Mouse (Mus musculus) MEL (cell line): ENCODE data around the gene Arpp21. TPM values are rescaled to one million over a fixed set of nuclear protein-coding genes. Genes with fewer than 3 reads are reported as not detected.

ENCODE experiments used
- DNase-seq: peaks from one replicate; pipeline ENCODE4 v3.0.0; 2011; ENCODE audit warnings: low read depth, low spot score
- H3K27ac ChIP-seq: 2 replicates; pipeline ENCODE4 v1.5.1; 2012; ENCODE audit warnings: low read depth, mild to moderate bottlenecking, control low read depth, low read length, moderate library complexity; ENCODE audit not compliant: control insufficient read depth
- H3K27me3 ChIP-seq, 2 experiments: fragments of 150-350 bp in 1 of 2; sonication (generic) in 1 of 2; 2 replicates each; pipeline ENCODE4 v1.6.1; 2012; ENCODE audit warnings: low read length in 2 of 2, mild to moderate bottlenecking in 2 of 2, improper control_type of control experiment in 1 of 2, moderate library complexity in 1 of 2; ENCODE audit not compliant: insufficient read depth in 2 of 2, control insufficient read depth in 1 of 2
- H3K36me3 ChIP-seq, 2 experiments: 2 replicates each; pipeline ENCODE4 v1.6.1; 2012 to 2014; ENCODE audit warnings: low read length in 2 of 2, improper control_type of control experiment in 1 of 2, inconsistent platforms in 1 of 2, mild to moderate bottlenecking in 1 of 2; ENCODE audit not compliant: insufficient read depth in 2 of 2, control insufficient read depth in 1 of 2
- H3K4me1 ChIP-seq, 2 experiments: fragments of 150-350 bp in 1 of 2; sonication (generic) in 1 of 2; 2 replicates each; pipeline ENCODE4 v1.6.1; 2012; ENCODE audit warnings: low read length in 2 of 2, improper control_type of control experiment in 1 of 2, mild to moderate bottlenecking in 1 of 2; ENCODE audit not compliant: insufficient read depth in 2 of 2, control insufficient read depth in 1 of 2
- H3K4me3 ChIP-seq, 2 experiments: fragments of 150-350 bp in 1 of 2; sonication (generic) in 1 of 2; 2 replicates each; pipeline ENCODE4 v1.5.1; 2012; ENCODE audit warnings: low read depth in 2 of 2, low read length in 2 of 2, mild to moderate bottlenecking in 2 of 2, moderate library complexity in 2 of 2, control low read depth in 1 of 2, improper control_type of control experiment in 1 of 2; ENCODE audit not compliant: control insufficient read depth in 1 of 2, insufficient read depth in 1 of 2
- H3K79me2 ChIP-seq: 2 replicates; pipeline ENCODE4 v1.6.1; 2012; ENCODE audit warnings: mild to moderate bottlenecking, low read length, moderate library complexity; ENCODE audit not compliant: control insufficient read depth, poor library complexity, insufficient read depth
- H3K9ac ChIP-seq: 2 replicates; pipeline ENCODE4 v1.6.1; 2012; ENCODE audit warnings: low read depth, mild to moderate bottlenecking, control low read depth, low read length, moderate library complexity; ENCODE audit not compliant: control insufficient read depth, poor library complexity, severe bottlenecking
- H3K9me3 ChIP-seq: fragments of 150-350 bp; sonication (generic); replicated peaks from 2 replicates; pipeline ENCODE4 v1.6.1; 2012; ENCODE audit warnings: mild to moderate bottlenecking, low read length, improper control_type of control experiment, moderate library complexity; ENCODE audit not compliant: insufficient read depth
- CHD1 ChIP-seq: IDR thresholded peaks from 2 replicates; pipeline ENCODE4 v1.6.1; 2012; ENCODE audit warnings: low read depth, mild to moderate bottlenecking, inconsistent platforms, low read length, improper control_type of control experiment
- CHD2 ChIP-seq: IDR thresholded peaks from 2 replicates; pipeline ENCODE4 v1.6.1; 2011; ENCODE audit warnings: low read length, improper control_type of control experiment
- E2F4 ChIP-seq: IDR thresholded peaks from 2 replicates; pipeline ENCODE4 v1.6.1; 2011; ENCODE audit warnings: low read depth, low read length, improper control_type of control experiment, borderline replicate concordance
- EP300 ChIP-seq, 2 experiments: IDR thresholded peaks; 2 replicates each; pipeline ENCODE4 v1.6.1; 2011; ENCODE audit warnings: improper control_type of control experiment in 2 of 2, low read length in 2 of 2, low read depth in 1 of 2, mild to moderate bottlenecking in 1 of 2
- ETS1 ChIP-seq: IDR thresholded peaks from 2 replicates; pipeline ENCODE4 v1.6.1; 2012; ENCODE audit warnings: low read depth, mild to moderate bottlenecking, inconsistent platforms, low read length, improper control_type of control experiment, moderate library complexity
- GABPA ChIP-seq: IDR thresholded peaks from 2 replicates; pipeline ENCODE4 v1.6.1; 2012; ENCODE audit warnings: low read depth, mild to moderate bottlenecking, inconsistent platforms, low read length, improper control_type of control experiment, moderate library complexity
- JUND ChIP-seq: IDR thresholded peaks from 2 replicates; pipeline ENCODE4 v1.6.1; 2011; ENCODE audit warnings: low read depth, mild to moderate bottlenecking, improper control_type of control experiment, low read length
- KAT2A ChIP-seq: conservative IDR thresholded peaks from 2 replicates; pipeline ENCODE4 v1.6.1; 2012; ENCODE audit warnings: low read depth, low read length, improper control_type of control experiment, inconsistent platforms
- MXI1 ChIP-seq: IDR thresholded peaks from 2 replicates; pipeline ENCODE4 v1.6.1; 2011; ENCODE audit warnings: mild to moderate bottlenecking, low read depth, low read length, improper control_type of control experiment
- MYC ChIP-seq: IDR thresholded peaks from 2 replicates; pipeline ENCODE4 v1.6.1; 2011; ENCODE audit warnings: low read depth, mild to moderate bottlenecking, low read length, improper control_type of control experiment, moderate library complexity
- NELFE ChIP-seq: IDR thresholded peaks from 2 replicates; pipeline ENCODE4 v1.6.1; 2011; ENCODE audit warnings: low read depth, low read length, improper control_type of control experiment
- NRF1 ChIP-seq: IDR thresholded peaks from 2 replicates; pipeline ENCODE4 v1.6.1; 2014; ENCODE audit warnings: low read depth, mild to moderate bottlenecking, inconsistent platforms, low read length, improper control_type of control experiment, moderate library complexity; ENCODE audit not compliant: poor library complexity, insufficient read depth, severe bottlenecking
- POLR2A ChIP-seq, 2 experiments: IDR thresholded peaks; 2 replicates each; pipeline ENCODE4 v1.6.1; 2011 to 2012; ENCODE audit warnings: low read length in 2 of 2, mild to moderate bottlenecking in 2 of 2, control low read depth in 1 of 2, improper control_type of control experiment in 1 of 2, low read depth in 1 of 2, moderate library complexity in 1 of 2; ENCODE audit not compliant: control insufficient read depth in 1 of 2, insufficient read depth in 1 of 2, poor library complexity in 1 of 2
- RAD21 ChIP-seq: IDR thresholded peaks from 2 replicates; pipeline ENCODE4 v1.6.1; 2011; ENCODE audit warnings: mild to moderate bottlenecking, low read depth, low read length, improper control_type of control experiment
- RCOR1 ChIP-seq: IDR thresholded peaks from 2 replicates; pipeline ENCODE4 v1.6.1; 2012; ENCODE audit warnings: low read depth, mild to moderate bottlenecking, inconsistent platforms, low read length, improper control_type of control experiment
- SIN3A ChIP-seq: IDR thresholded peaks from 2 replicates; pipeline ENCODE4 v1.6.1; 2012; ENCODE audit warnings: low read length, improper control_type of control experiment, inconsistent platforms
- TAL1 ChIP-seq: IDR thresholded peaks from 2 replicates; pipeline ENCODE4 v1.6.1; 2012; ENCODE audit warnings: mild to moderate bottlenecking, inconsistent platforms, low read length, moderate library complexity, mixed read lengths
- TCF12 ChIP-seq: IDR thresholded peaks from 2 replicates; pipeline ENCODE4 v1.6.1; 2014; ENCODE audit warnings: low read depth, mild to moderate bottlenecking, inconsistent platforms, low read length, improper control_type of control experiment, moderate library complexity
- ZKSCAN1 ChIP-seq: IDR thresholded peaks from 2 replicates; pipeline ENCODE4 v1.6.1; 2012; ENCODE audit warnings: low read depth, mild to moderate bottlenecking, inconsistent platforms, low read length, improper control_type of control experiment, moderate library complexity
- polyA plus RNA-seq, 2 experiments: library from polyadenylated mRNA; stranded (reverse) in 1 of 2; unstranded in 1 of 2; fragments of >175 nt in 1 of 2; fragments of >200 nt in 1 of 2; gene quantifications; 2 replicates each; pipeline versions ENCODE4 v1.2.1 to v1.2.4; 2012; ENCODE audit warnings: low replicate concordance in 2 of 2, low read depth in 1 of 2; ENCODE audit not compliant: insufficient read length in 2 of 2, insufficient read depth in 1 of 2, missing spikeins in 1 of 2
- total RNA-seq: library from RNA; depleted of rRNA; stranded (reverse); fragments of 300-350 nt; gene quantifications from 2 replicates; pipeline ENCODE4 v1.2.3, GENCODE M21; 2012

Arpp21 gene
- total and polyA plus RNA-seq, 3 experiments: 0.10 to 0.12 TPM; not detected in 1

DNA sequence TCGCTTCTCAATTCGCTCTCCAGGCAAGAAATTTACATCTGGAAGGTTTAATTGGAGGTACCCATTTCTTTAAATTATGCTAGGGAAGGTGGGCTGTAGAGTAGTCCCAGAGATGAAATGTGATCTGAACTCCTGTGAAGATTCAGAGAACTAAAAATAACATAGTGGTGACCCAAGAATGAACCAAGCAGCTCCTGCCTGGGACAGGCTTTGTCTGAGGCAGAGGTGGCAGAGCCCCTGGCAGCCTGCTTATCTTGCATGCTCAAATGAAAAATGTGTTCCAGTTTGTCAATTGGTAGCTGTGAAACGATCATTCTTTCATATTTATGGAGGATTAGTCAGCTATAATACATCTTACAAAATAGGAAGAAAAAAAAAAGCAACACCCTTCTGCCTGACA lies 164.4 kb downstream of the Arpp21 start:
- no peak for DNase-seq
- H3K4me1 ChIP-seq: no peaks in the 10 kb centered on the region
- no peak overlapping the region for H3K27ac ChIP-seq
- TF ChIP-seq JUND (no peak), CHD2 (no peak), POLR2A (IDR thresholded peaks at IDR 0.05; ENCODE audit: control insufficient read depth in 1 of 2, insufficient read depth in 1 of 2, low read depth in 1 of 2, low read length in 2 of 2, poor library complexity in 1 of 2) (no peak)
- no peak overlapping the region for H3K4me3 ChIP-seq
- no peaks in the 10 kb centered on the region for H3K9me3 ChIP-seq
- no peaks in the 10 kb centered on the region for H3K79me2 ChIP-seq
- no peaks in the 10 kb centered on the region for H3K36me3 ChIP-seq
- H3K9ac ChIP-seq: no peak overlapping the region
- H3K27me3 ChIP-seq: no peaks in the 10 kb centered on the region

DNA sequence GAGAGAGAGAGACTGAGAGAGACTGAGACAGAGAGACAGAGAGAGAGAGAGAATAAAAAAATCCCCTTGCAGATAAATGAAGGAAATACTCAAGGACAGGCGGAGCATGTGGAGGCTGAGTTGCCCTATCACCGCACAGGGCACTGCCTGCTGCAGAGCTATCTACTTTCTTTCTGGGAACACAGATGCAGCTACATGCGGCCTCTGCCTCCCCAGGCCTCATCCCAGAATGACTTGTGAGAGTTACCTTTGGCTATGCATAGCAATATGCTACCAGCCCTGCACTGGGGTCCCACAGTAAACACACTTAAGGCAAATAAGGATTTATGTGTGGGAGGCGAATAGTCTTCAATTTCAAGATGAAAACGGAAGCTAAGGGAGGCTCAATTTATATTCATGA lies 164.8 kb downstream of the Arpp21 start:
- no peak overlapping the region for H3K27ac ChIP-seq
- peak; percentile 7 for DNase-seq
- H3K9me3 ChIP-seq: no peaks in the 10 kb centered on the region
- no peak overlapping the region for H3K9ac ChIP-seq
- no peaks in the 10 kb centered on the region for H3K36me3 ChIP-seq
- H3K4me3 ChIP-seq: no peak overlapping the region
- no peaks in the 10 kb centered on the region for H3K79me2 ChIP-seq
- H3K4me1 ChIP-seq: no peaks in the 10 kb centered on the region
- TF ChIP-seq GABPA: no peak
- TF ChIP-seq RCOR1: no peak
- no peak for TF ChIP-seq MXI1
- TF ChIP-seq TCF12: no peak
- TF ChIP-seq KAT2A: no peak
- no peak for TF ChIP-seq CHD1
- no peak for TF ChIP-seq MYC
- TF ChIP-seq EP300 (IDR thresholded peaks at IDR 0.05; ENCODE audit: low read depth in 1 of 2, low read length in 2 of 2): no peak
- no peak for TF ChIP-seq E2F4
- no peak for TF ChIP-seq ETS1
- TF ChIP-seq SIN3A: no peak
- no peak for TF ChIP-seq NRF1
- no peak for TF ChIP-seq RAD21
- no peak for TF ChIP-seq ZKSCAN1
- TF ChIP-seq TAL1: no peak
- TF ChIP-seq NELFE: no peak
- H3K27me3 ChIP-seq: no peaks in the 10 kb centered on the region
